Mouse (Mus musculus): ENCODE data around the gene Srp54a. TPM values are rescaled to one million over a fixed set of nuclear protein-coding genes. Genes with fewer than 3 reads are reported as not detected.
"Not testable (repeated sequence)": the region's sequence is repeated elsewhere in the genome, so short reads cannot be mapped to it uniquely, and the experiment has no call there.

Srp54a gene
- total RNA-seq, 2 experiments from 2014 or later = 93.0 to 93.9 TPM

- DNase-seq; intact Hi-C loops (cut with DNase I): not testable (repeated sequence)
These were observed 44.2 kb downstream of the Srp54a start, which contains the start of gene Fam177a for GRCm38 (mm10) chr12:55124242-55124641. Fam177a (plus strand) TSS chr12:55124469.

GRCm38 (mm10) chr12:55124731-55125130 lies 44.7 kb downstream of the Srp54a start:
- intact Hi-C loops (cut with DNase I); DNase-seq: not testable (repeated sequence)

GRCm38 (mm10) chr12:55135540-55135939 lies 55.5 kb downstream of the Srp54a start:
- intact Hi-C loops (cut with DNase I) = not testable (repeated sequence)

GRCm38 (mm10) chr12:55137859-55138258 lies 57.8 kb downstream of the Srp54a start:
- DNase-seq; intact Hi-C loops (cut with DNase I): not testable (repeated sequence)

More at GRCm38 (mm10) chr12:55135540-55135939, 55.5 kb downstream of the Srp54a start:
- not testable (repeated sequence) for DNase-seq

GRCm38 (mm10) chr12:55154559-55155448 lies 74.7 kb downstream of the Srp54a start, which contains the start of gene Srp54b:
Srp54b (plus strand) TSS chr12:55155104.
- DNase-seq; intact Hi-C loops (cut with DNase I): not testable (repeated sequence)

- DNase-seq; intact Hi-C loops (cut with DNase I): not testable (repeated sequence)
These were observed 75.4 kb downstream of the Srp54a start for GRCm38 (mm10) chr12:55155449-55155783.

Other genes with a start within 250 kb of the Srp54a start
- 100 to 1,000 TPM; 379 to 384 TPM for gene Cfl2, start 217.4 kb upstream of the Srp54a start, total RNA-seq (2021)
- gene Gm20403, start 93.7 kb upstream of the Srp54a start, total RNA-seq (2021) = not detected
- 10 to 100 TPM in 1 of 2 experiments, 1 to 10 TPM in 1; 8.9 to 14.3 TPM for gene Baz1a, start 65.9 kb upstream of the Srp54a start, total RNA-seq (2021)
- 1 to 10 TPM; 9.2 to 9.6 TPM for gene 2700097O09Rik, start 152 bp upstream of the Srp54a start, total RNA-seq (2021)
- 1 to 10 TPM; 7.3 to 7.9 TPM for gene Fam177a, start 44.2 kb downstream of the Srp54a start, total RNA-seq (2021)
- gene Srp54b, start 74.8 kb downstream of the Srp54a start, total RNA-seq (2021) = 10 to 100 TPM; 40.7 to 51.8 TPM
- 1 to 10 TPM; 8.4 to 8.5 TPM for gene 1700047I17Rik2, start 119.3 kb downstream of the Srp54a start, total RNA-seq (2021)
- gene Srp54c, start 149.9 kb downstream of the Srp54a start, total RNA-seq (2021) = 10 to 100 TPM; 29.9 to 30.0 TPM
- 10 to 100 TPM in 1 of 2 experiments, 1 to 10 TPM in 1; 10.0 to 12.0 TPM for gene 1110008L16Rik, start 219.3 kb downstream of the Srp54a start, total RNA-seq (2021)
- gene Ppp2r3c, start 222.7 kb downstream of the Srp54a start, total RNA-seq (2021) = 10 to 100 TPM in 1 of 2 experiments, 1 to 10 TPM in 1; 8.9 to 10.4 TPM